Mouse (Mus musculus): Measurements from ENCODE around the gene Sez6l. TPM values are rescaled to one million over a fixed set of nuclear protein-coding genes. Genes with fewer than 3 reads are reported as not detected.

Sez6l gene
- total RNA-seq, 2 experiments from 2014 or later: not detected

GRCm38 (mm10) chr5:112470144-112470543 is 106.8 kb downstream of the Sez6l start:
- intact Hi-C loops (cut with DNase I): no loop called here
- peak; percentile 35 for DNase-seq
- H3K4me3 ChIP-seq: no peak overlapping the region
- TF ChIP-seq CTCF (IDR thresholded peaks at IDR 0.05): peak; percentile 72
- no peak overlapping the region for H3K27ac ChIP-seq

DNA sequence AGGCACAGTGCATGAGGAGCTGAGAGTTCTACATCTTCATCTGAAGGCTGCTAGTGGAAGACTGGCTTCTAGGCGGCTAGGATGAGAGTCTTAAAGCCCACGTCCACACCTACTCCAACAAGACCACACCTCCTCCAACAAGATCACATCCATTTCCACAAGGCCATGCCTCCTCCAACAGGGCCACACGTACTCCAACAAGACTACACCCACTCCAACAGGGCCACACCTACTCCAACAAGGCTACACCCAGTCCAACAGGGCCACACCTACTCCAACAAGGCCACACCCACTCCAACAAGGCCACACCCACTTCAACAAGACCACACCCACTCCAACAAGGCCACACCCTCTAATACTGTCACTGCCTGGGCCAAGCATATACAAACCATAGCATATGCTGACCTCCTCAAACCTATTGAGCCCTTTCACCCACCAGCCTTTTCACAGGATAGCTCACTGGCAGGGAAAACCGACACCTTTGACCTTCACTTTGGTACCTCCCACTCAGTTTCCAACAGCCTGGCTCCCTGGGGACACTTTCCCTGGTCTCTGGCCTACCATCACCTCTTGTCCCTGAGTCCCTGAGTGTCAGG is 107.9 kb downstream of the Sez6l start:
- H3K4me3 ChIP-seq: no peak overlapping the region
- TF ChIP-seq CTCF (IDR thresholded peaks at IDR 0.05): no peak
- intact Hi-C loops (cut with DNase I): no loop called here
- H3K27ac ChIP-seq: no peak overlapping the region
- no peak for DNase-seq

DNA sequence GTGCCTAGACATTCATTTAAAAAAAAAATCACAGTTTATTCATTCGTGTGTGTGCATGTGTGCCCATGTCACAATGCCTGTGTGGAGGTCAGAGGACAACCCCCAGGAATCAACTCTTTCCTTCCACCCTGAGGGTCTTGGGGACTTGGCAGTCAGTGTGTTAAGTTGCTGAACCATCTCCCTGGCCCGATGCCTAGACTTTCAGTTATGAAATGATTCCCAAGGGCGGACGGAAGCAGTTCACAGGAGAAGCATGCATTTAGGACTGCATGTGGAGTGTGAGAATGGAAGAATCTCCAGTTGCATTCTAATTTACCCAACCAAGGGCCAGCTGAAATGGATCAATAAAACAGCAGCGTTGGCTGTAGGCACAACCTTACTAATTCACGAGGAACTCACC is 110.7 kb downstream of the Sez6l start:
- H3K4me3 ChIP-seq: no peak overlapping the region
- intact Hi-C loops (cut with DNase I): no loop called here
- TF ChIP-seq CTCF (IDR thresholded peaks at IDR 0.05): no peak

GRCm38 (mm10) chr5:112459903-112460302 is 117.1 kb downstream of the Sez6l start:
- TF ChIP-seq CTCF (IDR thresholded peaks at IDR 0.05): no peak
- H3K27ac ChIP-seq: no peak overlapping the region
- DNase-seq: no peak
- intact Hi-C loops (cut with DNase I): no loop called here
- no peak overlapping the region for H3K4me3 ChIP-seq

More for the DNA sequence above, 110.7 kb downstream of the Sez6l start:
- DNase-seq: no peak
- H3K27ac ChIP-seq: no peak overlapping the region

GRCm38 (mm10) chr5:112454966-112455555 is 121.9 kb downstream of the Sez6l start:
- Histone ChIP-seq H3K4me3 (no peak overlapping the region), H3K27ac (no peak overlapping the region)
- intact Hi-C loops (cut with DNase I): no loop called here
- DNase-seq: no peak
- TF ChIP-seq CTCF (IDR thresholded peaks at IDR 0.05): 0 out of 2 replicates have a peak, but pooled peaks have one; percentile 1

GRCm38 (mm10) chr5:112453088-112453487 is 123.9 kb downstream of the Sez6l start:
- DNase-seq: no peak
- H3K4me3 ChIP-seq: no peak overlapping the region
- TF ChIP-seq CTCF (IDR thresholded peaks at IDR 0.05): no peak
- intact Hi-C loops (cut with DNase I): no loop called here
- H3K27ac ChIP-seq: no peak overlapping the region

DNA sequence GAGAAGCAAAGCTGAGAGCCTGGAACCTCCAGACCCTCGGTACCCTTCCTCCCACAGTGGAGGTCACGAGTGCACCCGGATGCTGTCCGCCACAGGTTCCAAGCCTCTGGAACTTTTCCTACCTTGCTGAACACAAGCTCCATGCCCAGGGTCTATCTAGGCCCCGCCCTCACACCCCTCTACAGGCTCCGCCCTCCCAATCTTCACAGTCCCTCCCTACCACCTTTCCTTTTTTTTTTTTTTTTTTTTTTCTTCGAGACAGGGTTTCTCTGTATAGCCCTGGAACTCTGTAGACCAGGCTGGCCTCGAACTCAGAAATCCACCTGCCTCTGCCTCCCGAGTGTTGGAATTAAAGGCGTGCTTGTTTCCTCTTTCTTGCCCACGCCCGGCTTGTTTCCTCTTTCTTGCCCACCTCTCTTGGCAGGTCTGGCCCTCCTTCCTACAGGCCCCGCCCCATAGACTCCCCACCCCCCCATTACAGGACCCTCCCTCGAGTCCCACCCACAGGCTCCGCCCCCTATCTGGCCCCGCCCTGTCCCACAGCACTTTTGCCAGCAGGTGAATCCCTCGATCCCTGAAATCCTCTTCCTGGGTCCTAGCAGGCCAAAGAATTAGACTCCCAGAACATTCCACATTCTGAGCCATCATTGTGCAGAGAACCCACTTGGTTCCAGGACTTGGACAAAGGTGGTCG is 128.1 kb downstream of the Sez6l start, which contains the start of gene Gm6588:
Gm6588 (plus strand) TSS at position 680 of the 694 bp plus-strand sequence.
- Histone ChIP-seq H3K4me3 (no peak within 1 kb of the TSS), H3K27ac (no peak within 1 kb of the TSS)
- DNase-seq: no peak
- intact Hi-C loops (cut with DNase I): no loop called here
- TF ChIP-seq CTCF (IDR thresholded peaks at IDR 0.05): no peak

- H3K27ac ChIP-seq: no peak overlapping the region
- no peak for DNase-seq
- intact Hi-C loops (cut with DNase I): no loop called here
- no peak for TF ChIP-seq CTCF (IDR thresholded peaks at IDR 0.05)
- H3K4me3 ChIP-seq: no peak overlapping the region
Measured at GRCm38 (mm10) chr5:112438535-112438934, 138.4 kb downstream of the Sez6l start.

GRCm38 (mm10) chr5:112433004-112433403 is 144.0 kb downstream of the Sez6l start:
- intact Hi-C loops (cut with DNase I): loop anchor here (2.0 kb wide), 1 partner anchor 646 kb away; no protein-coding TSS in a partner anchor
- Histone ChIP-seq H3K27ac (no peak overlapping the region), H3K4me3 (no peak overlapping the region)
- TF ChIP-seq CTCF (IDR thresholded peaks at IDR 0.05): peak; percentile 94
- peak; percentile 67 for DNase-seq

DNA sequence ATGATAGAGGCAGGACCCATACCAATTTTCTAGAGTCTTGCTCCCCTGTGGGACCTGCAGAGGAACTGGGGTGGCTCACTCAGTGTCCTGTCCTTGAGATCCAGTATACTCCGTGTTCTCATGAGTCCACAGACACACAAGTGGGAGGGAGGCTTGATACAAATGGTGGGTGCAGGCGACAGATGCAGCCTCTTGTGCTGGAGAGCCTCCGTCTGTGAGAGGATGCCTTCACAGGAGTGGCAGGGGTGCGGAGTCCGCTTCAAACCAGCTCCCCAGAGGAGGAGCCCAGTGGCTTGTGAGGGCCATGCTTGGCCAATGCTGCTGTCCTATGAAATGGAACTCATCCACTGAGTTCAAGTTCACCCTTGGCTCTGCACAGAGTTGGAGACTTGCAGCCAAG is 145.0 kb downstream of the Sez6l start:
- no peak overlapping the region for H3K27ac ChIP-seq
- intact Hi-C loops (cut with DNase I): loop anchor here (2.0 kb wide), 1 partner anchor 647 kb away; no protein-coding TSS in a partner anchor
- DNase-seq: no peak
- H3K4me3 ChIP-seq: no peak overlapping the region
- TF ChIP-seq CTCF (IDR thresholded peaks at IDR 0.05): no peak

- Histone ChIP-seq H3K27ac (no peak overlapping the region), H3K4me3 (no peak overlapping the region)
- no peak for TF ChIP-seq CTCF (IDR thresholded peaks at IDR 0.05)
- no peak for DNase-seq
- intact Hi-C loops (cut with DNase I): no loop called here
Measured at GRCm38 (mm10) chr5:112431120-112431775, 145.7 kb downstream of the Sez6l start.

DNA sequence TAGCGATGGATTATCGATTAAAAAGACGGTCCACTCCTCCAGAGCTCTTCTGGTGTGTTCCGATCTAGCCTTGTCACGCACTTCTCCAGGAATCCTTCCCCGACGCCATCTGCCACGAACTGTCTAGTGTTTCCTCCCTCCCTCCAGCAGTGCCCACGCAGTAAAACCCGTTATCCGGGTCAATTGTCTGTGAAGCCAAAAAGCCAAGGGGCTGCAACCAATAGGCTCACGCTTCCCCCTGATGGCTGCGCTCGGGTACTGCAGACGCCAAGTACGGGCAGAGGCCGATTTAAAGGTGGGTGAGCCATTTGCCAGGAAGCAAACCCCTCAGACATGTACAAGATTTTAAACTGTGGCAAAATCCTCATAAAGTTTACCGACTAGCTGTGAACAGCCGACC is 148.0 kb downstream of the Sez6l start:
- Histone ChIP-seq H3K27ac (no peak overlapping the region), H3K4me3 (no peak overlapping the region)
- peak; percentile 62 for TF ChIP-seq CTCF (IDR thresholded peaks at IDR 0.05)
- DNase-seq: peak; percentile 62
- intact Hi-C loops (cut with DNase I): loop anchor here (1.0 to 10.0 kb wide), 2 partner anchors 189 to 214 kb away; no protein-coding TSS in a partner anchor

DNA sequence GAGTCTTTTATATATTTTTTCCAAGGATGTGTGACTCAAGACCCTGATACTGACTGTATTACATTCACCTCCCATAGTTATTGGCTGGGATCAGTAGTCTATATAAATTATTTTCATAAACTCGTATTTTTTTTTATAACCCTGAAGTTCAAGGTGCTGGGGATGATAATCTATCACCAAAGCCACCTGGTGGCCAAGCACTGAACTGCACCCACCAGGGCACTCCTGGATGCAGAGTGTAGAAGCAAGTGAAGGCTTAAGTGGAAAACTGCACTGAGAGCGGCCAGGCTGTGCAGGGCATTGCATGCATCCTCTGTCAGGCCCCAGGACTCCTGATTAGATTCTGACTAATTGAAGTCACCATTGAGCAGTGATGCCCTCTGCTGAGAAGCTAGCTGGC is 149.7 kb downstream of the Sez6l start:
- Histone ChIP-seq H3K27ac (no peak overlapping the region), H3K4me3 (no peak overlapping the region)
- intact Hi-C loops (cut with DNase I): loop anchor here (10.0 kb wide), 1 partner anchor 212 kb away; no protein-coding TSS in a partner anchor
- peak; percentile 66 for DNase-seq
- peak; percentile 84 for TF ChIP-seq CTCF (IDR thresholded peaks at IDR 0.05)
